Mouse (Mus musculus) G1E (cell line): ENCODE results near the gene 4930449I24Rik.
"Not testable (repeated sequence)": the region's sequence is repeated elsewhere in the genome, so short reads cannot be mapped to it uniquely, and the experiment has no call there.

Experiments
- CTCF ChIP-seq: IDR thresholded peaks from 2 replicates; pipeline ENCODE4 v1.5.1; 2012; ENCODE audit warnings: low read depth, low read length, inconsistent platforms, mixed read lengths
- GATA1 ChIP-seq: IDR thresholded peaks from 2 replicates; pipeline ENCODE4 v1.6.1; 2012; ENCODE audit warnings: borderline replicate concordance, low read length, inconsistent platforms, mixed read lengths
- GATA2 ChIP-seq: IDR thresholded peaks from 2 replicates; pipeline ENCODE4 v1.6.1; 2012; ENCODE audit warnings: low read depth, low read length, inconsistent platforms, borderline replicate concordance
- TAL1 ChIP-seq: conservative IDR thresholded peaks from 2 replicates; pipeline ENCODE4 v1.6.1; 2012; ENCODE audit warnings: low read depth, low read length, inconsistent platforms, mixed read lengths

GRCm38 (mm10) chr5:146479564-146479963 lies 22.6 kb upstream of the 4930449I24Rik start:
- TF ChIP-seq CTCF, GATA1, GATA2, TAL1: not testable (repeated sequence)
